Mouse (Mus musculus) MEL (cell line): ENCODE results near the gene Tomm40l. TPM values are rescaled to one million over a fixed set of nuclear protein-coding genes. Genes with fewer than 3 reads are reported as not detected.

ENCODE experiments used
- DNase-seq: peaks from one replicate; pipeline ENCODE4 v3.0.0; 2011; ENCODE audit warnings: low read depth, low spot score
- H3K27ac ChIP-seq: 2 replicates; pipeline ENCODE4 v1.5.1; 2012; ENCODE audit warnings: low read depth, mild to moderate bottlenecking, control low read depth, low read length, moderate library complexity; ENCODE audit not compliant: control insufficient read depth
- H3K27me3 ChIP-seq, 2 experiments: fragments of 150-350 bp in 1 of 2; sonication (generic) in 1 of 2; 2 replicates each; pipeline ENCODE4 v1.6.1; 2012; ENCODE audit warnings: low read length in 2 of 2, mild to moderate bottlenecking in 2 of 2, improper control_type of control experiment in 1 of 2, moderate library complexity in 1 of 2; ENCODE audit not compliant: insufficient read depth in 2 of 2, control insufficient read depth in 1 of 2
- H3K36me3 ChIP-seq, 2 experiments: 2 replicates each; pipeline ENCODE4 v1.6.1; 2012 to 2014; ENCODE audit warnings: low read length in 2 of 2, improper control_type of control experiment in 1 of 2, inconsistent platforms in 1 of 2, mild to moderate bottlenecking in 1 of 2; ENCODE audit not compliant: insufficient read depth in 2 of 2, control insufficient read depth in 1 of 2
- H3K4me1 ChIP-seq, 2 experiments: fragments of 150-350 bp in 1 of 2; sonication (generic) in 1 of 2; 2 replicates each; pipeline ENCODE4 v1.6.1; 2012; ENCODE audit warnings: low read length in 2 of 2, improper control_type of control experiment in 1 of 2, mild to moderate bottlenecking in 1 of 2; ENCODE audit not compliant: insufficient read depth in 2 of 2, control insufficient read depth in 1 of 2
- H3K4me3 ChIP-seq, 2 experiments: fragments of 150-350 bp in 1 of 2; sonication (generic) in 1 of 2; 2 replicates each; pipeline ENCODE4 v1.5.1; 2012; ENCODE audit warnings: low read depth in 2 of 2, low read length in 2 of 2, mild to moderate bottlenecking in 2 of 2, moderate library complexity in 2 of 2, control low read depth in 1 of 2, improper control_type of control experiment in 1 of 2; ENCODE audit not compliant: control insufficient read depth in 1 of 2, insufficient read depth in 1 of 2
- H3K79me2 ChIP-seq: 2 replicates; pipeline ENCODE4 v1.6.1; 2012; ENCODE audit warnings: mild to moderate bottlenecking, low read length, moderate library complexity; ENCODE audit not compliant: control insufficient read depth, poor library complexity, insufficient read depth
- H3K9ac ChIP-seq: 2 replicates; pipeline ENCODE4 v1.6.1; 2012; ENCODE audit warnings: low read depth, mild to moderate bottlenecking, control low read depth, low read length, moderate library complexity; ENCODE audit not compliant: control insufficient read depth, poor library complexity, severe bottlenecking
- H3K9me3 ChIP-seq: fragments of 150-350 bp; sonication (generic); replicated peaks from 2 replicates; pipeline ENCODE4 v1.6.1; 2012; ENCODE audit warnings: mild to moderate bottlenecking, low read length, improper control_type of control experiment, moderate library complexity; ENCODE audit not compliant: insufficient read depth
- BHLHE40 ChIP-seq: IDR thresholded peaks from 2 replicates; pipeline ENCODE4 v1.6.1; 2012; ENCODE audit warnings: low read depth, mild to moderate bottlenecking, inconsistent platforms, low read length, improper control_type of control experiment, borderline replicate concordance
- CHD1 ChIP-seq: IDR thresholded peaks from 2 replicates; pipeline ENCODE4 v1.6.1; 2012; ENCODE audit warnings: low read depth, mild to moderate bottlenecking, inconsistent platforms, low read length, improper control_type of control experiment
- EP300 ChIP-seq, 2 experiments: IDR thresholded peaks; 2 replicates each; pipeline ENCODE4 v1.6.1; 2011; ENCODE audit warnings: improper control_type of control experiment in 2 of 2, low read length in 2 of 2, low read depth in 1 of 2, mild to moderate bottlenecking in 1 of 2
- ETS1 ChIP-seq: IDR thresholded peaks from 2 replicates; pipeline ENCODE4 v1.6.1; 2012; ENCODE audit warnings: low read depth, mild to moderate bottlenecking, inconsistent platforms, low read length, improper control_type of control experiment, moderate library complexity
- GATA1 ChIP-seq: IDR thresholded peaks from 2 replicates; pipeline ENCODE4 v1.6.1; 2011; ENCODE audit warnings: low read depth, low read length, improper control_type of control experiment
- JUND ChIP-seq: IDR thresholded peaks from 2 replicates; pipeline ENCODE4 v1.6.1; 2011; ENCODE audit warnings: low read depth, mild to moderate bottlenecking, improper control_type of control experiment, low read length
- KAT2A ChIP-seq: conservative IDR thresholded peaks from 2 replicates; pipeline ENCODE4 v1.6.1; 2012; ENCODE audit warnings: low read depth, low read length, improper control_type of control experiment, inconsistent platforms
- MAFK ChIP-seq: IDR thresholded peaks from 2 replicates; pipeline ENCODE4 v1.6.1; 2011; ENCODE audit warnings: low read depth, mild to moderate bottlenecking, low read length, improper control_type of control experiment, borderline replicate concordance
- MAX ChIP-seq: IDR thresholded peaks from 2 replicates; pipeline ENCODE4 v1.6.1; 2011; ENCODE audit warnings: low read length, improper control_type of control experiment
- MEF2A ChIP-seq: IDR thresholded peaks from 2 replicates; pipeline ENCODE4 v1.6.1; 2014; ENCODE audit warnings: low read depth, mild to moderate bottlenecking, inconsistent platforms, low read length, improper control_type of control experiment; ENCODE audit not compliant: poor library complexity, insufficient replicate concordance, severe bottlenecking; ENCODE audit errors: extremely low read depth
- MYB ChIP-seq: IDR thresholded peaks from 2 replicates; pipeline ENCODE4 v1.6.1; 2011; ENCODE audit warnings: mild to moderate bottlenecking, low read depth, low read length, improper control_type of control experiment
- NELFE ChIP-seq: IDR thresholded peaks from 2 replicates; pipeline ENCODE4 v1.6.1; 2011; ENCODE audit warnings: low read depth, low read length, improper control_type of control experiment
- NRF1 ChIP-seq: IDR thresholded peaks from 2 replicates; pipeline ENCODE4 v1.6.1; 2014; ENCODE audit warnings: low read depth, mild to moderate bottlenecking, inconsistent platforms, low read length, improper control_type of control experiment, moderate library complexity; ENCODE audit not compliant: poor library complexity, insufficient read depth, severe bottlenecking
- POLR2A ChIP-seq, 2 experiments: IDR thresholded peaks; 2 replicates each; pipeline ENCODE4 v1.6.1; 2011 to 2012; ENCODE audit warnings: low read length in 2 of 2, mild to moderate bottlenecking in 2 of 2, control low read depth in 1 of 2, improper control_type of control experiment in 1 of 2, low read depth in 1 of 2, moderate library complexity in 1 of 2; ENCODE audit not compliant: control insufficient read depth in 1 of 2, insufficient read depth in 1 of 2, poor library complexity in 1 of 2
- POLR2AphosphoS5 ChIP-seq: IDR thresholded peaks from 2 replicates; pipeline ENCODE4 v1.6.1; 2012; ENCODE audit warnings: low read depth, borderline replicate concordance, mild to moderate bottlenecking, inconsistent platforms, low read length, moderate library complexity, mixed read lengths
- SMC3 ChIP-seq: IDR thresholded peaks from 2 replicates; pipeline ENCODE4 v1.6.1; 2011; ENCODE audit warnings: low read depth, low read length, improper control_type of control experiment
- TCF12 ChIP-seq: IDR thresholded peaks from 2 replicates; pipeline ENCODE4 v1.6.1; 2014; ENCODE audit warnings: low read depth, mild to moderate bottlenecking, inconsistent platforms, low read length, improper control_type of control experiment, moderate library complexity
- UBTF ChIP-seq: IDR thresholded peaks from 2 replicates; pipeline ENCODE4 v1.6.1; 2012; ENCODE audit warnings: low read depth, mild to moderate bottlenecking, inconsistent platforms, low read length, improper control_type of control experiment, moderate library complexity, borderline replicate concordance; ENCODE audit not compliant: insufficient read depth
- USF2 ChIP-seq, 2 experiments: IDR thresholded peaks; 2 replicates each; pipeline ENCODE4 v1.6.1; 2011 to 2012; ENCODE audit warnings: improper control_type of control experiment in 2 of 2, low read length in 2 of 2, borderline replicate concordance in 1 of 2, inconsistent platforms in 1 of 2, low read depth in 1 of 2, mild to moderate bottlenecking in 1 of 2; ENCODE audit not compliant: insufficient read depth in 1 of 2
- ZC3H11A ChIP-seq: IDR thresholded peaks from 2 replicates; pipeline ENCODE4 v1.6.1; 2012; ENCODE audit warnings: low read depth, mild to moderate bottlenecking, inconsistent platforms, low read length, improper control_type of control experiment
- ZMIZ1 ChIP-seq: IDR thresholded peaks from 2 replicates; pipeline ENCODE4 v1.6.1; 2012; ENCODE audit warnings: low read depth, mild to moderate bottlenecking, inconsistent platforms, low read length, improper control_type of control experiment, moderate library complexity
- ZNF384 ChIP-seq: IDR thresholded peaks from 2 replicates; pipeline ENCODE4 v1.6.1; 2012; ENCODE audit warnings: low read depth, mild to moderate bottlenecking, inconsistent platforms, low read length, improper control_type of control experiment
- polyA plus RNA-seq, 2 experiments: library from polyadenylated mRNA; stranded (reverse) in 1 of 2; unstranded in 1 of 2; fragments of >175 nt in 1 of 2; fragments of >200 nt in 1 of 2; gene quantifications; 2 replicates each; pipeline versions ENCODE4 v1.2.1 to v1.2.4; 2012; ENCODE audit warnings: low replicate concordance in 2 of 2, low read depth in 1 of 2; ENCODE audit not compliant: insufficient read length in 2 of 2, insufficient read depth in 1 of 2, missing spikeins in 1 of 2
- total RNA-seq: library from RNA; depleted of rRNA; stranded (reverse); fragments of 300-350 nt; gene quantifications from 2 replicates; pipeline ENCODE4 v1.2.3, GENCODE M21; 2012

Tomm40l gene
- total and polyA plus RNA-seq, 3 experiments, result 40.7 to 43.4 TPM; not detected in 1

- H3K79me2 ChIP-seq, result no peaks in the 10 kb centered on the region
- TF ChIP-seq MYB (no peak), ZMIZ1 (no peak), EP300 (IDR thresholded peaks at IDR 0.05; ENCODE audit: low read depth in 1 of 2, low read length in 2 of 2) (no peak), POLR2AphosphoS5 (no peak), JUND (no peak), TCF12 (no peak), ETS1 (no peak), UBTF (no peak), USF2 (IDR thresholded peaks at IDR 0.05; ENCODE audit: borderline replicate concordance in 1 of 2, insufficient read depth in 1 of 2, low read depth in 1 of 2, low read length in 2 of 2) (no peak), MEF2A (no peak), CHD1 (no peak), SMC3 (no peak), ZC3H11A (no peak), MAX (no peak)
- H3K9me3 ChIP-seq, result no peaks in the 10 kb centered on the region
- peaks cover 0 to 8% of the 10 kb centered on the region in 2 experiments; a peak in 2 of 4 replicates for H3K4me1 ChIP-seq
- no peaks in the 10 kb centered on the region for H3K27me3 ChIP-seq
- H3K4me3 ChIP-seq, result no peak overlapping the region
- H3K27ac ChIP-seq, result no peak overlapping the region
- H3K9ac ChIP-seq, result no peak overlapping the region
- peaks cover 0 to 14% of the 10 kb centered on the region in 2 experiments; a peak in 2 of 4 replicates for H3K36me3 ChIP-seq
- no peak for DNase-seq
Observed at GRCm38 (mm10) chr1:171229750-171230149, 7.4 kb upstream of the Tomm40l start.

DNA sequence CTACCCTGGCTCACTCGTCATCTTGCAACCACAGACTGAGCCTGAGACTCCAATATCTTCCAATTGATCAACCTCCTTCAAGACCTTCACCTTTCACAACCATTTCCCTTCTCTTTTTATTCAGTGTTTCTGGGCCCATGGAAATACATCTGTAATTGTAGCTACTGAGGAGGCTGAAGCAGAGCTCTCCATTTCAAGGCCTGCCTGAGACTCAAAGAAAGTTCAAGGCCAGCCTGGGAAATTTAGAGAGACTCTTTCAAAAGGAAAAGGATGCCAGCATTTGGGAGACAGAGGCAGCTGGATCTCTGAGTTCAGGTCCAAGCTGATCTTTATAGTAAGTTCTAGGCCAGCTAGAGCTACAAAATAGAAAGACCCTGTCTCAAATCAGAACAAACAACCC is 5.6 kb upstream of the Tomm40l start:
- Histone ChIP-seq H3K4me1 (peaks cover 0 to 6% of the 10 kb centered on the region in 2 experiments; a peak in 3 of 4 replicates), H3K9ac (no peak overlapping the region), H3K27ac (no peak overlapping the region)
- TF ChIP-seq ZNF384 (no peak), ZC3H11A (no peak), MYB (no peak), EP300 (IDR thresholded peaks at IDR 0.05; ENCODE audit: low read depth in 1 of 2, low read length in 2 of 2) (no peak), NELFE (no peak), POLR2A (IDR thresholded peaks at IDR 0.05; ENCODE audit: control insufficient read depth in 1 of 2, insufficient read depth in 1 of 2, low read depth in 1 of 2, low read length in 2 of 2, poor library complexity in 1 of 2) (no peak), BHLHE40 (no peak), ETS1 (no peak), JUND (no peak), MAFK (no peak), NRF1 (no peak), KAT2A (no peak), GATA1 (no peak), POLR2AphosphoS5 (no peak)
- TF ChIP-seq, all 39 proteins: peak for 0
- no peaks in the 10 kb centered on the region for H3K9me3 ChIP-seq
- no peaks in the 10 kb centered on the region for H3K79me2 ChIP-seq
- DNase-seq, result no peak
- no peak overlapping the region for H3K4me3 ChIP-seq
- peaks cover 0 to 4% of the 10 kb centered on the region in 2 experiments; a peak in 2 of 4 replicates for H3K36me3 ChIP-seq
- no peaks in the 10 kb centered on the region for H3K27me3 ChIP-seq
